Mouse (Mus musculus): ENCODE measurements around the gene Rad23b. TPM values are rescaled to one million over a fixed set of nuclear protein-coding genes. Genes with fewer than 3 reads are reported as not detected.
A peak's percentile ranks its signal among the peaks of the same experiment; 100 is the strongest.
"Not testable (repeated sequence)": the region's sequence is repeated elsewhere in the genome, so short reads cannot be mapped to it uniquely, and the experiment has no call there.

Gene Rad23b
- polyA plus RNA-seq, 1 experiment = 83.9 TPM

GRCm38 (mm10) chr4:55391480-55391879 is 41.6 kb downstream of the Rad23b start:
- Histone ChIP-seq H3K27ac (ENCODE audit: insufficient read depth, low read depth, low read length) (peak overlapping the region; percentile 7), H3K4me3 (ENCODE audit: insufficient read depth, low read length) (no peak overlapping the region), H3K4me1 (ENCODE audit: control insufficient read depth, insufficient read depth, low read length) (peaks cover 20% of the 10 kb centered on the region)
- no peak for TF ChIP-seq POLR2A (IDR thresholded peaks at IDR 0.05; ENCODE audit: borderline replicate concordance, low read depth, low read length)
- no peak for TF ChIP-seq CTCF (IDR thresholded peaks at IDR 0.05; ENCODE audit: low read depth, low read length)

- peaks cover 11% of the 10 kb centered on the region for H3K4me1 ChIP-seq (ENCODE audit: control insufficient read depth, insufficient read depth, low read length)
- no peak overlapping the region for H3K27ac ChIP-seq (ENCODE audit: insufficient read depth, low read depth, low read length)
- TF ChIP-seq CTCF (IDR thresholded peaks at IDR 0.05; ENCODE audit: low read depth, low read length) = no peak
- no peak for TF ChIP-seq POLR2A (IDR thresholded peaks at IDR 0.05; ENCODE audit: borderline replicate concordance, low read depth, low read length)
- H3K4me3 ChIP-seq (ENCODE audit: insufficient read depth, low read length) = no peak overlapping the region
These were observed 42.6 kb downstream of the Rad23b start for GRCm38 (mm10) chr4:55392445-55392844.

DNA sequence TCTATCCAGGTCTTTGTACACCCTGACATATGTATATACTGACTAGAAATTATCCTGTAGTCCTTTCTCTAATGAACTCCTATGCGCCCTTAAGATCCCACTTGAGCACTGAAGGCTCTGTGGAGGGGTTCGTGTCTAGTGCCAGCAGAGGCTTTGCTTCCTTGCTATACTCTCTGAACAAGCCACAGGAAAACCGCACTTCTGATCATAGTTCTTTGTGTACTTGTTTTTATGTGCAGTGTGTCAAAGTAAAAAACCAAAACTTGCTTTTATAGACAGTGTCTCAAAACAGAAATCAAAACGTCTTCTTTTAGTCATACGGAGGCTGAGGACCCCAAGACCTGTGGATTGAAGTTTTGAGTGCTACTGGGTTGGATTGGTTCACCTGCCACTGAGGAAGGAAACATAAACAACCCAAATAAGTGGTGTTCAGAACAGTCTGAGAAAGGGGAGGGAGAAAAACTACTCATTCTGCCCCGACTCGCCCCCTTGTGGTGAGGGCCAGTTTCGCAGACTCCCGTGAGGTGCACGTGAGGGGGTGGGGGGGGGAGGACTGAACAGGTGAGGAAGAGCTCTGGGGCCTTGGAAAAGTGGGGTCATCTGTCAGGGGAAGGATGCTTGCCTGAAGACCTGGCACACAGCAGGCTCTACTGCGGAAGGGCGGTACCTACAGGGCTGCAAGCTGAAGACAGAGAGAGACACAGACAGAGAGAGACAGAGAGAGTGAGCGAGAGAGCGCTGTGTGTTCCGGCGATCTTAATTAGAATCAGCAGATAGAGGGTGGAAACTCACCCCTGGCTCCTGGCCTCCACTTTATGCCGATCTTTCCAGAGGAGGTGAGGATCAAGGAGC is 48.3 kb downstream of the Rad23b start:
- no peak overlapping the region for H3K4me3 ChIP-seq (ENCODE audit: insufficient read depth, low read length)
- H3K27ac ChIP-seq (ENCODE audit: insufficient read depth, low read depth, low read length) = no peak overlapping the region
- peak; percentile 51 for TF ChIP-seq CTCF (IDR thresholded peaks at IDR 0.05; ENCODE audit: low read depth, low read length)
- no peak for TF ChIP-seq POLR2A (IDR thresholded peaks at IDR 0.05; ENCODE audit: borderline replicate concordance, low read depth, low read length)
- H3K4me1 ChIP-seq (ENCODE audit: control insufficient read depth, insufficient read depth, low read length) = no peaks in the 10 kb centered on the region

- H3K4me1 ChIP-seq (ENCODE audit: control insufficient read depth, insufficient read depth, low read length) = no peaks in the 10 kb centered on the region
- TF ChIP-seq CTCF (IDR thresholded peaks at IDR 0.05; ENCODE audit: low read depth, low read length) (no peak), POLR2A (IDR thresholded peaks at IDR 0.05; ENCODE audit: borderline replicate concordance, low read depth, low read length) (no peak)
- H3K4me3 ChIP-seq (ENCODE audit: insufficient read depth, low read length) = no peak overlapping the region
- H3K27ac ChIP-seq (ENCODE audit: insufficient read depth, low read depth, low read length) = no peak overlapping the region
These were observed 49.1 kb downstream of the Rad23b start for GRCm38 (mm10) chr4:55398901-55399300.

DNA sequence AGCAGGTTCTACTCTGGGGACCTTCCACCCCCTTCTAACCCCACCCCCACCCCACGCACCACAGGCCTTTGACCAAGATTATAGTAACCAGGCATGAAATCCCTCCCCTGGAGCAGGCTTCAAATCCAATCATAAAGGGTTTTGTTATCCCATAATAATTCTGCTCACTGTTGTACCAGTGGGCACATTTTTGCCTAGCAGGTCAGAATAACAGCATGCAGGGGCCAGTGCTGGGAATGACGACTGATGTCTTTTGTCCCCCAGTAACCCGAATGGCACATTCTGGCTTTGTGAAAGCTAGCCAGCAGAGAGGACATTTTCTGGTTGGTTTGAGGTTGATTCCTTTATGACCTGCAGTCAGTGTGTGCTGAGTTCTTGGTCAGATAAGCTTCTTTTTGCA is 55.5 kb downstream of the Rad23b start:
- Histone ChIP-seq H3K27ac (ENCODE audit: insufficient read depth, low read depth, low read length) (no peak overlapping the region), H3K4me3 (ENCODE audit: insufficient read depth, low read length) (no peak overlapping the region), H3K4me1 (ENCODE audit: control insufficient read depth, insufficient read depth, low read length) (no peaks in the 10 kb centered on the region)
- no peak for TF ChIP-seq CTCF (IDR thresholded peaks at IDR 0.05; ENCODE audit: low read depth, low read length)
- no peak for TF ChIP-seq POLR2A (IDR thresholded peaks at IDR 0.05; ENCODE audit: borderline replicate concordance, low read depth, low read length)

GRCm38 (mm10) chr4:55406558-55406957 is 56.7 kb downstream of the Rad23b start:
- TF ChIP-seq POLR2A (IDR thresholded peaks at IDR 0.05; ENCODE audit: borderline replicate concordance, low read depth, low read length) (no peak), CTCF (IDR thresholded peaks at IDR 0.05; ENCODE audit: low read depth, low read length) (no peak)
- no peak overlapping the region for H3K4me3 ChIP-seq (ENCODE audit: insufficient read depth, low read length)

GRCm38 (mm10) chr4:55408081-55408480 is 58.2 kb downstream of the Rad23b start:
- no peaks in the 10 kb centered on the region for H3K4me1 ChIP-seq (ENCODE audit: control insufficient read depth, insufficient read depth, low read length)
- TF ChIP-seq POLR2A (IDR thresholded peaks at IDR 0.05; ENCODE audit: borderline replicate concordance, low read depth, low read length) = no peak
- TF ChIP-seq CTCF (IDR thresholded peaks at IDR 0.05; ENCODE audit: low read depth, low read length) = no peak
- no peak overlapping the region for H3K4me3 ChIP-seq (ENCODE audit: insufficient read depth, low read length)
- no peak overlapping the region for H3K27ac ChIP-seq (ENCODE audit: insufficient read depth, low read depth, low read length)

More at GRCm38 (mm10) chr4:55406558-55406957, 56.7 kb downstream of the Rad23b start:
- Histone ChIP-seq H3K27ac (ENCODE audit: insufficient read depth, low read depth, low read length) (no peak overlapping the region), H3K4me1 (ENCODE audit: control insufficient read depth, insufficient read depth, low read length) (no peaks in the 10 kb centered on the region)

DNA sequence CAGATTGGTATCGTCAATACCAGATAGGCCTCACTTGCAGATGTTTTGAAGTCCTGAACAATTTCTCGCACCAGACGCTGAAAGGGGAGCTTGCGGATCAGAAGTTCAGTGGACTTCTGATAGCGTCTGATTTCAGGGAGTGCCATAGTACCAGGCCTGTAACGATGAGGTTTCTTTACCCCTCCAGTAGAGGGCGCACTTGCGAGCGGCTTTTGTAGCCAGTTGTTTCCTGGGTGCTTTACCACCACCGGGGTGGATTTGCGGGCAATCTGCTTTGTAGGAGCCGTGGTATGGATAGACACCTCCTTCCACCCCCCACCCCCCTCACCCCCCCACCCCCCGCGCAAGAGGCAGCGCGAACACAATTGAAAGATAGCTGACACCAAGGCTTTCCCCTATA is 59.2 kb downstream of the Rad23b start:
- no peak; the same call in 1 of the 2 replicates for TF ChIP-seq CTCF (IDR thresholded peaks at IDR 0.05; ENCODE audit: low read depth, low read length)
- TF ChIP-seq POLR2A (IDR thresholded peaks at IDR 0.05; ENCODE audit: borderline replicate concordance, low read depth, low read length) = no peak
- Histone ChIP-seq H3K4me1 (ENCODE audit: control insufficient read depth, insufficient read depth, low read length) (no peaks in the 10 kb centered on the region), H3K4me3 (ENCODE audit: insufficient read depth, low read length) (no peak overlapping the region), H3K27ac (ENCODE audit: insufficient read depth, low read depth, low read length) (no peak overlapping the region)

- not testable (repeated sequence) for H3K4me1 ChIP-seq (ENCODE audit: control insufficient read depth, insufficient read depth, low read length); H3K27ac ChIP-seq (ENCODE audit: insufficient read depth, low read depth, low read length); H3K4me3 ChIP-seq (ENCODE audit: insufficient read depth, low read length)
These were observed 59.9 kb downstream of the Rad23b start for GRCm38 (mm10) chr4:55409578-55410224.

- Histone ChIP-seq H3K4me3 (ENCODE audit: insufficient read depth, low read length) (no peak overlapping the region), H3K27ac (ENCODE audit: insufficient read depth, low read depth, low read length) (no peak overlapping the region), H3K4me1 (ENCODE audit: control insufficient read depth, insufficient read depth, low read length) (no peaks in the 10 kb centered on the region)
- TF ChIP-seq POLR2A (IDR thresholded peaks at IDR 0.05; ENCODE audit: borderline replicate concordance, low read depth, low read length) (no peak), CTCF (IDR thresholded peaks at IDR 0.05; ENCODE audit: low read depth, low read length) (no peak)
These were observed 66.0 kb downstream of the Rad23b start for GRCm38 (mm10) chr4:55415864-55416263.

Measured in bone marrow macrophage, adult 2 months (primary cell).